Mouse (Mus musculus) neutrophil, adult 65 days (primary cell): ENCODE measurements around the gene Map1lc3a. TPM values are rescaled to one million over a fixed set of nuclear protein-coding genes. Genes with fewer than 3 reads are reported as not detected.

Source experiments
- total RNA-seq: library from RNA; stranded (reverse); gene quantifications from 2 replicates; pipeline ENCODE4 v1.2.4, GENCODE M21; 2023

The Map1lc3a gene
- total RNA-seq: 33.6 and 47.4 TPM in 2 replicates

DNA sequence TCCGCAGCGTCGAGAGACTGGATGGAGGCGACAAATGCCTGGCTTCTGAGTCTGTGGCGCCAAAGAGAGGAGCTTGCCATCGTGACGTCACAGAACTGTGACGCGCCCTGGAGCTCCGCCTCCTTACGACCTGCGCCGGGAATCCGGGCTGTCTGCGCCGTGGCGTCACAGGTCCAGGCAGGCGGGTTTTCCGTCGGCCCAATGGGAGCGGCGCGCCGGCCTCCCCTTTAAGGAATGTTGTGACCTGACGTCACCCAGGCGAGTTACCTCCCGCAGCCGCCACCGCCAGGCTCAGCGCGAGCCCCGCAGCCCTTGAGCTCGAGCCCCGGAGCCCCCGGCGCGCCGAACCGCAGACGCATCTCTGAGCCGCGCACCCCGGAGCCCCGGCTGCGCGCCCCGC lies at the start of gene Map1lc3a:
Map1lc3a (plus strand) TSS at position 103 of the 400 bp plus-strand sequence.

GRCm38 (mm10) chr2:155236362-155236992 lies 39.6 kb upstream of the Map1lc3a start, which contains the start of gene Dynlrb1:
TSS of gene Dynlrb1 (plus strand) at chr2:155236533.

Other genes starting within 250 kb of the Map1lc3a start
- gene Ahcy, start 201.8 kb upstream of the Map1lc3a start, total RNA-seq: 12.3 and 13.0 TPM in 2 replicates
- gene Itch, start 142.8 kb upstream of the Map1lc3a start, total RNA-seq: 79.9 TPM in 2 replicates
- 66.0 and 82.4 TPM in 2 replicates for gene Dynlrb1, start 39.8 kb upstream of the Map1lc3a start, total RNA-seq
- gene Pigu, start 81.1 kb downstream of the Map1lc3a start, total RNA-seq: 12.3 and 12.6 TPM in 2 replicates
- gene Trp53inp2, start 104.8 kb downstream of the Map1lc3a start, total RNA-seq: 431 and 452 TPM in 2 replicates
- 43.7 and 45.9 TPM in 2 replicates for gene Ncoa6, start 197.6 kb downstream of the Map1lc3a start, total RNA-seq
- gene Acss2, start 241.7 kb downstream of the Map1lc3a start, total RNA-seq: 4.9 and 5.4 TPM in 2 replicates
- not detected in 2 replicates for gene Ggt7, start 241.9 kb downstream of the Map1lc3a start, total RNA-seq